Mouse (Mus musculus) forebrain, embryonic 16.5 days (tissue): Measurements from ENCODE around the gene Tyrobp. TPM values are rescaled to one million over a fixed set of nuclear protein-coding genes. Genes with fewer than 3 reads are reported as not detected.

Experiments used
- ATAC-seq: fragments of 200-750 bp; cut with Nextera tagmentation; 2 replicates; pipeline ENCODE4 v1.8.0; 2017; ENCODE audit warnings: mild to moderate bottlenecking, moderate library complexity
- H3K27ac ChIP-seq: fragments of 300-500 bp; sonication (generic); 2 replicates; pipeline ENCODE4 v1.5.1; 2014; ENCODE audit warnings: low read length, control low read depth
- H3K27me3 ChIP-seq: fragments of 300-500 bp; sonication (generic); replicated peaks from 2 replicates; pipeline ENCODE4 v1.6.1; 2014; ENCODE audit warnings: low read length; ENCODE audit not compliant: control insufficient read depth, insufficient read depth
- H3K36me3 ChIP-seq: fragments of 300-500 bp; sonication (generic); 2 replicates; pipeline ENCODE4 v1.6.1; 2014; ENCODE audit not compliant: control insufficient read depth, insufficient read depth
- H3K4me1 ChIP-seq: fragments of 300-500 bp; sonication (generic); replicated peaks from 2 replicates; pipeline ENCODE4 v1.6.1; 2014; ENCODE audit warnings: low read length; ENCODE audit not compliant: control insufficient read depth, insufficient read depth
- H3K4me2 ChIP-seq: fragments of 300-500 bp; sonication (generic); 2 replicates; pipeline ENCODE4 v1.6.1; 2014; ENCODE audit warnings: mild to moderate bottlenecking, low read length, control low read depth
- H3K4me3 ChIP-seq: fragments of 300-500 bp; sonication (generic); replicated peaks from 2 replicates; pipeline ENCODE4 v1.5.1; 2014; ENCODE audit warnings: mild to moderate bottlenecking, low read length, control low read depth
- H3K9ac ChIP-seq: fragments of 300-500 bp; sonication (generic); replicated peaks from 2 replicates; pipeline ENCODE4 v1.6.1; 2014; ENCODE audit warnings: low read depth, low read length, control low read depth
- H3K9me3 ChIP-seq: fragments of 300-500 bp; sonication (generic); 2 replicates; pipeline ENCODE4 v1.6.1; 2016; ENCODE audit warnings: low read length; ENCODE audit not compliant: control insufficient read depth
- WGBS: fragments of 180-500 bp; shearing (Covaris S2); extraction: QIAGEN DNeasy Blood & Tissue Kit; methylation state at CpG from one replicate; pipeline ENCODE4 v1.1.7; 2014; 5-methylcytosine and 5-hydroxymethylcytosine counted together
- polyA plus RNA-seq: library from polyadenylated mRNA; unstranded; fragments of >200 nt; fragmentation: Nextera tagmentation; extraction: Ambion mirVana; gene quantifications from 2 replicates; pipeline ENCODE4 v1.2.1, GENCODE M21; 2015

Gene Tyrobp
- polyA plus RNA-seq, 1 experiment from 2014 or later = 14.0 TPM

- no peak for ATAC-seq
- Histone ChIP-seq H3K27me3 (no peaks in the 10 kb centered on the region), H3K27ac (no peak overlapping the region), H3K4me2 (no peak overlapping the region), H3K9ac (no peak overlapping the region), H3K36me3 (no peaks in the 10 kb centered on the region), H3K9me3 (no peaks in the 10 kb centered on the region), H3K4me3 (no peak overlapping the region), H3K4me1 (no peaks in the 10 kb centered on the region)
- WGBS = 59% methylated on average over 7 of the region's 7 CpGs
These were observed 13.9 kb upstream of the Tyrobp start for GRCm38 (mm10) chr7:30399671-30400070.

GRCm38 (mm10) chr7:30402343-30402742, 11.2 kb upstream of the Tyrobp start:
- Histone ChIP-seq H3K4me2 (no peak overlapping the region), H3K27ac (no peak overlapping the region), H3K4me1 (no peaks in the 10 kb centered on the region), H3K27me3 (no peaks in the 10 kb centered on the region), H3K9ac (no peak overlapping the region), H3K4me3 (no peak overlapping the region), H3K36me3 (no peaks in the 10 kb centered on the region), H3K9me3 (no peaks in the 10 kb centered on the region)
- ATAC-seq = no peak
- 77% methylated on average over 4 of the region's 4 CpGs for WGBS

GRCm38 (mm10) chr7:30408639-30409038, 4.9 kb upstream of the Tyrobp start:
- no peak for ATAC-seq
- Histone ChIP-seq H3K36me3 (no peaks in the 10 kb centered on the region), H3K4me2 (no peak overlapping the region), H3K27me3 (0 out of 2 replicates have a peak, but pooled peaks cover 4% of the 10 kb centered on the region), H3K4me3 (no peak overlapping the region), H3K9ac (no peak overlapping the region), H3K27ac (no peak overlapping the region), H3K4me1 (no peaks in the 10 kb centered on the region), H3K9me3 (no peaks in the 10 kb centered on the region)
- WGBS = 75% methylated on average over 3 of the region's 3 CpGs

GRCm38 (mm10) chr7:30409789-30410188, 3.8 kb upstream of the Tyrobp start:
- no peak overlapping the region for H3K9ac ChIP-seq
- H3K4me3 ChIP-seq = no peak overlapping the region
- H3K9me3 ChIP-seq = no peaks in the 10 kb centered on the region
- no peak overlapping the region for H3K27ac ChIP-seq
- WGBS = 90% methylated on average over 2 of the region's 2 CpGs
- H3K4me1 ChIP-seq = no peaks in the 10 kb centered on the region
- no peak for ATAC-seq
- H3K27me3 ChIP-seq = 0 out of 2 replicates have a peak, but pooled peaks cover 4% of the 10 kb centered on the region
- H3K36me3 ChIP-seq = no peaks in the 10 kb centered on the region
- no peak overlapping the region for H3K4me2 ChIP-seq

GRCm38 (mm10) chr7:30411023-30411422, 2.5 kb upstream of the Tyrobp start:
- Histone ChIP-seq H3K27me3 (0 out of 2 replicates have a peak, but pooled peaks cover 4% of the 10 kb centered on the region), H3K9ac (no peak overlapping the region), H3K4me3 (no peak overlapping the region), H3K27ac (no peak overlapping the region), H3K9me3 (no peaks in the 10 kb centered on the region), H3K36me3 (no peaks in the 10 kb centered on the region), H3K4me2 (no peak overlapping the region), H3K4me1 (no peaks in the 10 kb centered on the region)
- no peak for ATAC-seq
- WGBS = 84% methylated on average over 3 of the region's 3 CpGs

- Histone ChIP-seq H3K27ac (no peak overlapping the region), H3K9ac (no peak overlapping the region), H3K9me3 (no peaks in the 10 kb centered on the region), H3K4me2 (no peak overlapping the region), H3K36me3 (no peaks in the 10 kb centered on the region), H3K4me1 (no peaks in the 10 kb centered on the region), H3K27me3 (0 out of 2 replicates have a peak, but pooled peaks cover 4% of the 10 kb centered on the region), H3K4me3 (no peak overlapping the region)
- WGBS = 59% methylated on average over 4 of the region's 4 CpGs
- no peak for ATAC-seq
These were observed 819 bp upstream of the Tyrobp start for GRCm38 (mm10) chr7:30412735-30413147.

GRCm38 (mm10) chr7:30417856-30418255, 4.3 kb downstream of the Tyrobp start:
- no peak for ATAC-seq
- Histone ChIP-seq H3K9me3 (no peaks in the 10 kb centered on the region), H3K9ac (no peak overlapping the region), H3K36me3 (no peaks in the 10 kb centered on the region), H3K4me1 (peaks cover 7% of the 10 kb centered on the region), H3K27ac (no peak overlapping the region), H3K4me2 (no peak overlapping the region), H3K4me3 (no peak overlapping the region), H3K27me3 (peaks cover 5% of the 10 kb centered on the region; the same call in 1 of the 2 replicates)
- 82% methylated on average over 9 of the region's 9 CpGs for WGBS

- peaks cover 5% of the 10 kb centered on the region; the same call in 1 of the 2 replicates for H3K27me3 ChIP-seq
- H3K4me2 ChIP-seq = no peak within 1 kb of the TSS
- H3K9me3 ChIP-seq = no peaks in the 10 kb centered on the region
- ATAC-seq = no peak
- peaks cover 12% of the 10 kb centered on the region for H3K4me1 ChIP-seq
- no peaks in the 10 kb centered on the region for H3K36me3 ChIP-seq
- no peak within 1 kb of the TSS for H3K4me3 ChIP-seq
- H3K27ac ChIP-seq = no peak within 1 kb of the TSS
- no peak within 1 kb of the TSS for H3K9ac ChIP-seq
- WGBS = 76% methylated on average over 10 of the region's 10 CpGs
These were observed 6.3 kb downstream of the Tyrobp start, which contains the start of gene Hcst for GRCm38 (mm10) chr7:30419561-30420499. Hcst (minus strand) TSS chr7:30419854.

- Histone ChIP-seq H3K9me3 (no peaks in the 10 kb centered on the region), H3K4me2 (no peak overlapping the region)
- ATAC-seq = no peak
These were observed 7.1 kb downstream of the Tyrobp start for GRCm38 (mm10) chr7:30420673-30421072.

More at GRCm38 (mm10) chr7:30420673-30421072, 7.1 kb downstream of the Tyrobp start:
- Histone ChIP-seq H3K36me3 (no peaks in the 10 kb centered on the region), H3K27ac (no peak overlapping the region), H3K27me3 (peaks cover 5% of the 10 kb centered on the region; the same call in 1 of the 2 replicates), H3K9ac (no peak overlapping the region), H3K4me3 (no peak overlapping the region), H3K4me1 (peaks cover 12% of the 10 kb centered on the region)
- WGBS = 86% methylated on average over 3 of the region's 3 CpGs
